Mouse (Mus musculus) MEL (cell line): Measurements from ENCODE around the gene Thsd4.

ENCODE experiments used
- CTCF ChIP-seq, 3 experiments: IDR thresholded peaks in 2 of 3; conservative IDR thresholded peaks in 1 of 3; 2 replicates each; pipeline ENCODE4 v1.5.1; 2011 to 2012; ENCODE audit warnings: low read length in 3 of 3, low read depth in 2 of 3, mild to moderate bottlenecking in 2 of 3, improper control_type of control experiment in 1 of 3, inconsistent platforms in 1 of 3, mixed read lengths in 1 of 3, moderate library complexity in 1 of 3; ENCODE audit not compliant: control insufficient read depth in 1 of 3, insufficient read depth in 1 of 3, poor library complexity in 1 of 3, severe bottlenecking in 1 of 3
- HCFC1 ChIP-seq: IDR thresholded peaks from 2 replicates; pipeline ENCODE4 v1.6.1; 2012; ENCODE audit warnings: low read depth, mild to moderate bottlenecking, inconsistent platforms, low read length, improper control_type of control experiment, moderate library complexity
- KAT2A ChIP-seq: conservative IDR thresholded peaks from 2 replicates; pipeline ENCODE4 v1.6.1; 2012; ENCODE audit warnings: low read depth, low read length, improper control_type of control experiment, inconsistent platforms
- MAZ ChIP-seq: IDR thresholded peaks from 2 replicates; pipeline ENCODE4 v1.6.1; 2012; ENCODE audit warnings: low read depth, mild to moderate bottlenecking, inconsistent platforms, low read length, improper control_type of control experiment
- NRF1 ChIP-seq: IDR thresholded peaks from 2 replicates; pipeline ENCODE4 v1.6.1; 2014; ENCODE audit warnings: low read depth, mild to moderate bottlenecking, inconsistent platforms, low read length, improper control_type of control experiment, moderate library complexity; ENCODE audit not compliant: poor library complexity, insufficient read depth, severe bottlenecking
- POLR2A ChIP-seq, 2 experiments: IDR thresholded peaks; 2 replicates each; pipeline ENCODE4 v1.6.1; 2011 to 2012; ENCODE audit warnings: low read length in 2 of 2, mild to moderate bottlenecking in 2 of 2, control low read depth in 1 of 2, improper control_type of control experiment in 1 of 2, low read depth in 1 of 2, moderate library complexity in 1 of 2; ENCODE audit not compliant: control insufficient read depth in 1 of 2, insufficient read depth in 1 of 2, poor library complexity in 1 of 2
- SMC3 ChIP-seq: IDR thresholded peaks from 2 replicates; pipeline ENCODE4 v1.6.1; 2011; ENCODE audit warnings: low read depth, low read length, improper control_type of control experiment
- USF1 ChIP-seq: IDR thresholded peaks from 2 replicates; pipeline ENCODE4 v1.6.1; 2014; ENCODE audit warnings: low read depth, mild to moderate bottlenecking, inconsistent platforms, low read length, improper control_type of control experiment, moderate library complexity
- ZMIZ1 ChIP-seq: IDR thresholded peaks from 2 replicates; pipeline ENCODE4 v1.6.1; 2012; ENCODE audit warnings: low read depth, mild to moderate bottlenecking, inconsistent platforms, low read length, improper control_type of control experiment, moderate library complexity

- no peak for TF ChIP-seq CTCF (IDR thresholded peaks at IDR 0.05 in 2 of 3, conservative IDR thresholded peaks at IDR 0.05 in 1 of 3; ENCODE audit: control insufficient read depth in 1 of 3, insufficient read depth in 1 of 3, low read depth in 2 of 3, low read length in 3 of 3, poor library complexity in 1 of 3, severe bottlenecking in 1 of 3)
- no peak for TF ChIP-seq SMC3
- TF ChIP-seq ZMIZ1 = no peak
- TF ChIP-seq USF1 = no peak
- TF ChIP-seq POLR2A (IDR thresholded peaks at IDR 0.05; ENCODE audit: control insufficient read depth in 1 of 2, insufficient read depth in 1 of 2, low read depth in 1 of 2, low read length in 2 of 2, poor library complexity in 1 of 2) = no peak
- no peak for TF ChIP-seq MAZ
- no peak for TF ChIP-seq NRF1
- TF ChIP-seq HCFC1 = no peak
- no peak for TF ChIP-seq KAT2A
These were observed 5.2 kb upstream of the Thsd4 start for GRCm38 (mm10) chr9:60527051-60527450.
